Mouse (Mus musculus): ENCODE data around the gene Rps18.

DNA sequence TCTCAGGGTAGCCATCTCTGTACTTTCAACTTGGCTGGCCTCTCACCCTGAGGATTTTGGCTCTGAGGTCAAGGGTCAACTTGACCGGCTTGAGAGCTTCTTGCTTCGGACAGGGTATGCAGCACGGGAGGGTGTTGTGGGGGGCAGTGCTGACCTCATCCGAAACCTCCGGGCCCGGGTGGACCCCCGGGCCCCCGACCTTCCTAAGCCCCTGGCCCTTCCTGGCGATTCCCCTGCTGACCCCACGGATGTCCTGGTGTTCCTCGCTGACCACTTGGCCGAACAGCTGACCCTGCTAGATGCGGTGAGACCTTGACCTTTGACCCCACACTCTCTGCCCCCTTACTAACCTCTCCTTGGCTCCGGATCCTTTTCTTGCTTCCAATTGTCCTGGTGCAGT lies 23.4 kb downstream of the Rps18 start:
- TF ChIP-seq CTCF (IDR thresholded peaks at IDR 0.05 in 2 of 3, conservative IDR thresholded peaks at IDR 0.05 in 1 of 3; ENCODE audit: control insufficient read depth in 1 of 3, insufficient read depth in 1 of 3, low read depth in 2 of 3, low read length in 3 of 3, poor library complexity in 1 of 3, severe bottlenecking in 1 of 3) (no peak), SMC3 (IDR thresholded peaks at IDR 0.05; ENCODE audit: low read depth, low read length) (no peak), SIN3A (IDR thresholded peaks at IDR 0.05; ENCODE audit: low read length) (no peak), TCF12 (IDR thresholded peaks at IDR 0.05; ENCODE audit: low read depth, low read length) (no peak), GABPA (IDR thresholded peaks at IDR 0.05; ENCODE audit: low read depth, low read length) (no peak), ZKSCAN1 (IDR thresholded peaks at IDR 0.05; ENCODE audit: low read depth, low read length) (no peak), POLR2A (IDR thresholded peaks at IDR 0.05; ENCODE audit: control insufficient read depth in 1 of 2, insufficient read depth in 1 of 2, low read depth in 1 of 2, low read length in 2 of 2, poor library complexity in 1 of 2) (no peak), UBTF (IDR thresholded peaks at IDR 0.05; ENCODE audit: borderline replicate concordance, insufficient read depth, low read depth, low read length) (no peak), ZC3H11A (IDR thresholded peaks at IDR 0.05; ENCODE audit: low read depth, low read length) (no peak), NELFE (IDR thresholded peaks at IDR 0.05; ENCODE audit: low read depth, low read length) (no peak), POLR2AphosphoS2 (IDR thresholded peaks at IDR 0.05; ENCODE audit: low read length) (no peak), ELF1 (IDR thresholded peaks at IDR 0.05; ENCODE audit: low read depth, low read length) (no peak)

Data from MEL (cell line).